Mouse (Mus musculus): Measurements from ENCODE around the gene Xaf1. TPM values are rescaled to one million over a fixed set of nuclear protein-coding genes. Genes with fewer than 3 reads are reported as not detected.

Gene Xaf1
- total RNA-seq, 2 experiments from 2014 or later, result 3.9 TPM

- DNase-seq (ENCODE audit: low spot score in 2 of 2), result no peak
- intact Hi-C loops (cut with DNase I), result no loop called here
These were observed 50.8 kb downstream of the Xaf1 start for GRCm38 (mm10) chr11:72352272-72352671.

GRCm38 (mm10) chr11:72353186-72353585 is 51.8 kb downstream of the Xaf1 start:
- intact Hi-C loops (cut with DNase I), result no loop called here

DNA sequence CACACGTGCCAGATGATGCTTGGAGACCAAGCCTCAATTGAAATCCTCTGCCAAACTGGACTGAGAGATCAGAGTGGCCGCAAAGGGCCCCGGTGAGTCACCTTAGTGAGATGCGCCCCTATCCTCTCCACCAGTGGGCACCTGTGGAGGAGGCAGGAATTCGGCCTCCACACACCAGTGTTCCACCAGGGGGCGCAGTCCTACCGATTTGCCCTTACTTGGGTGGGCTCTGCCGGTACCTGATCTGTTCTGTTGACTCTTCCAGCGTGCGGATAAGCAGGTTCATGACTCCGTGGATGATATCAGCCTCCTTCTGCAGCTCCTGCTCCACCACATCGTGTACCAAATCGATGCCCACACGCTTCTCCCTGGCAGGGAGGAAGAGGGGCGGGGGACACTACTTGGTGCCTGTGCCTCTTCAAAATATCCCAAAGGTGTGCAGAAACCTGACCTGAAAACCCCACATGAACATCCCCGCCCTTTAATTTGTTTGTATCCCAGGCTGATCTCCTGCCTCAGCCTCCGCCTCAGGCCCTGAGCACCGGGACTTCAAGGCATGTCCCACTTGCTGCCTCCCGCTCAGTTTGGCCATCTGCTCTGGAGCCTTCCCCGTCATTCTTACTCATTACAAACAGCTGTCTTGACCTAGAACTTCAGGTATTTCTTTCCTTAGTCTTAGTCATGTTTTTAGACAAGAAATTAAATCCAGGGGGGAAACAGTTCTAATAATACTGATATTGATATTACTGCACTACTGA is 53.7 kb downstream of the Xaf1 start:
- intact Hi-C loops (cut with DNase I), result loop anchor here (2.0 kb wide), 1 partner anchor 74 kb away; no protein-coding TSS in a partner anchor
- peak; percentile 56 to 57 for DNase-seq (ENCODE audit: low spot score in 2 of 2)

More at GRCm38 (mm10) chr11:72353186-72353585, 51.8 kb downstream of the Xaf1 start:
- DNase-seq (ENCODE audit: low spot score in 2 of 2), result no peak

- intact Hi-C loops (cut with DNase I), result no loop called here
- DNase-seq (ENCODE audit: low spot score in 2 of 2), result peak; percentile 76 to 84
These were observed 60.2 kb downstream of the Xaf1 start for GRCm38 (mm10) chr11:72361385-72362346.

DNA sequence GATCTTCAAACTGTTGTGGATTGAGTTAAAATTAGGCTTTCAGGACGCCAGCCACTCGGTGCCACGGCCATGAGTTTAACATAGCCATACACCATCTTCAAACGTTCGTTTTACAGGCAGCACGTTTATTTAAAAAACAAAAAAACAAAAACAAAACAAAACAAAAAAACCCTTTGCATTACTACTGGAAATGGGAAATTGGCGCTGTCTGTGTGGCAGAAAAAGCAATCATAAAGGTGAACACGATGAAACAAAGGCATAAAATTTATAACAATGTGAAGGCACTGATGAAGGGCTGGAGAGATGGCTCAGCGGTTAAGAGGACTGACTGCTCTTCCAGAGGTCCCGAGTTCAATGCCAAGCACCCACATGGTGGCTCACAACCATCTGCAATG is 60.9 kb downstream of the Xaf1 start, which contains the start of gene Tekt1:
Gene Tekt1, minus strand, starts transcription at position 96 of the 395 bp plus-strand sequence.
- no peak for DNase-seq (ENCODE audit: low spot score in 2 of 2)
- intact Hi-C loops (cut with DNase I), result no loop called here

Other genes starting within 250 kb of the Xaf1 start
- 10 to 100 TPM; 72.4 to 78.6 TPM for gene Pitpnm3, start 165.9 kb upstream of the Xaf1 start, total RNA-seq (2021)
- gene Gm43951, start 94.8 kb upstream of the Xaf1 start, total RNA-seq (2021), result 10 to 100 TPM; 11.9 to 13.5 TPM
- gene 4933427D14Rik, start 94.2 kb upstream of the Xaf1 start, total RNA-seq (2021), result 10 to 100 TPM; 29.7 to 30.1 TPM
- gene Txndc17, start 94.1 kb upstream of the Xaf1 start, total RNA-seq (2021), result 10 to 100 TPM; 30.6 to 32.3 TPM
- 10 to 100 TPM; 12.1 to 15.9 TPM for gene Med31, start 86.0 kb upstream of the Xaf1 start, total RNA-seq (2021)
- gene Slc13a5, start 34.4 kb upstream of the Xaf1 start, total RNA-seq (2021), result 10 to 100 TPM; 18.0 to 19.6 TPM
- gene Fbxo39, start 12.8 kb downstream of the Xaf1 start, total RNA-seq (2021), result not detected
- 1 to 10 TPM; 2.1 to 2.6 TPM for gene Tekt1, start 60.8 kb downstream of the Xaf1 start, total RNA-seq (2021)
- 1 to 10 TPM in 1 of 2 experiments, under 1 TPM in 1; 0.96 to 1.4 TPM for gene Smtnl2, start 110.1 kb downstream of the Xaf1 start, total RNA-seq (2021)
- not detected for gene Ggt6, start 133.9 kb downstream of the Xaf1 start, total RNA-seq (2021)
- gene Mybbp1a, start 139.7 kb downstream of the Xaf1 start, total RNA-seq (2021), result 10 to 100 TPM; 49.4 to 54.6 TPM
- gene Spns2, start 188.3 kb downstream of the Xaf1 start, total RNA-seq (2021), result 10 to 100 TPM; 58.0 to 58.3 TPM
- under 1 TPM; 0.25 to 0.34 TPM for gene Spns3, start 248.9 kb downstream of the Xaf1 start, total RNA-seq (2021)

Data from left cerebral cortex, postnatal 25 days (tissue).